Mouse (Mus musculus): Measurements from ENCODE around the gene Ttc28.

The Ttc28 gene

DNA sequence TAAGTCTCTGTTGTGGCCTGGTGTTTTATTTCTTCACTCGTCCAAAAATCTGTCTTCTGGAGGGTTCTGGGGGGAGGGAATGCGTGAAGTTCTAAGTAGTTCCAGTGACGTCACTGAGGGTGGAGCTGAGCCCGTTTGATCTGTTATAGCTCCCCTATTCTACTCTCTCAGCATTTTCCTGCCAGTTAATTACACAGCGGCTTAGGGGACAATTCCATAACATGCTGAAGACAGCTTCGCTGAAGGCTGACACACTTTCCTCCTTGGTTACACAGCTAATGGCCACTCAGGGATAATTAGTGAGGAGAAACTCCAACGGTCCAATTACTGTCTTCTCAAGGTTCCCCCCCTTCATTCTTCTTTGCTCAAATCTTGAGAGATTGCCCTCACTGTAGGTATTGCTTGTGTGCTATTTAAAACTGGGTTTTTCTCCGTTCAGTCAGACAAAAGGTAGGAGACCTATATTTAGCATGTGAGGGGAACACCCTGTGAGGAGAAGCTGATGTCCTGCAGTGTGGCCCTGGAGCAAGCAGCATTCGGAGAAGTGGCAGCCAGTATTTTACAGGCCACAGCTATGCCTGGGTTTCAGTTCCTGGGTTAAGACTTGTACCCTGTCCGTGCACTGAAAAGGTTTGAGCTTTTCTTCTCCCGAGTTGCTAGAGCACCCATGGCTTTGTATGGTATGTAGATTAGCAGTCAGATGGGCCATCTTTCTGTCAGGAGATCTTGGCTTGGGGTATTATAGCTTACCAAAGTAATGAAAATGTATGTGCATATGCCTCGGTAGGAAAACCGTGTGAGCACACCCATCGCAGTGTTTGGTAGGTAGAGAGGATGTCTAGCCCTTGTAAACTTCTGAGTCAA is 126.9 kb downstream of the Ttc28 start:
- DNase-seq (ENCODE audit: extremely low read depth, low read depth, low spot score) = no peak

DNA sequence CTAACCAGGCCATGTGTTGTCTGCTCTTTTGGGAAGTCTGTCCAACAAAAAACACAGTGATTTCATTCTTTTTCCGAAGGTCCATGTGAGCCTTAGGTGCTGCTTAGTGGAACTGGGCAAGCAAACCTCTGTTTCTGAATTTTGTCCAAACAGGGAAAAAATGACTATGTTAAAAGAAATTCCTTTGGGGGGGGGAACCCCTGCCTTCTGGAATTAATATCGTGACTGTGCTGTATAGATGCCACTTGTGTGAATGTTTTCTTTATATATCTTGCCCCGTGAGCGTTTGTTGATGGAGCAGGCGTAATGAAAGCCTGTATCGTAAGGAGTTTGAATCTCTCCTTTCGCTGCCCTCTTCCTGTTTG is 127.5 kb downstream of the Ttc28 start:
- no peak for DNase-seq (ENCODE audit: extremely low read depth, low read depth, low spot score)

DNA sequence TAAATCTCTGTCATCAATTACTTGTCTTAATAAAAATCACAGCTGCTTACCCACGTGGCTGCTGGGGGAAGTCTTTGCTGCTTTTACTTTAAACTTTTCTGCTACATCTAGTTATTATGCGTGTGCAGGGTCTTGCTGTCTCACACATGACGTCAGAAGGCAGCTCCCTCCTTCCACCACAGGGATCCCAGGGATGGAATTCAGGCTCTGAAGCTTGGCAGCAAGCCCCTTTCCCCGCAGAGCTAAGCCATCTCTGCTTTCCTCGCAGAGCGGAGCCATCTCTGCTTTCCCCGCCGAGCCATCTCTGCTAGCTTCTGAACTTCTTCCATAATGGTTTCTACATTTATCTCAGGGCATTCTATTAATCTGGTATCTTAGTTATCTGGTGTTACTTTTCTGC is 128.3 kb downstream of the Ttc28 start:
- DNase-seq (ENCODE audit: extremely low read depth, low read depth, low spot score) = no peak

DNA sequence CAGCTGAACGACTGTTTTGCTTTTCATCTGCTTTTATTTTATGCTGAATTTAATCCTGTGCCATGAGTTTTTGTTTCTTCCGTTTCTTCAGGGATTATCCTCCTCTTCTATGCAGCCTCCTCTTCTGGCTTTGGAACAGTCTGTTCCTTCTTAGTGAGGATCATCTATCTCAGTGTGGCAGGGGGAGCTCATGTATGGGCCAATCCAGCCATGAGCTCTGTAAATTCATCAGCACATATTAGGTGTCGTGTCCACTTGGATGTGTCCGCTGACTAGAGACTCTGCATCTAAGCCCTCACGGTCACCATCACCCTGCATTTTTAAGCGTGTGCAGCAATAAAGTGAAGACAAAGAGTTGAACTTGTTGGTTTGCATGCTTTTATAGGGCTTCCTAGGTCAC is 128.8 kb downstream of the Ttc28 start:
- no peak for DNase-seq (ENCODE audit: extremely low read depth, low read depth, low spot score)

DNA sequence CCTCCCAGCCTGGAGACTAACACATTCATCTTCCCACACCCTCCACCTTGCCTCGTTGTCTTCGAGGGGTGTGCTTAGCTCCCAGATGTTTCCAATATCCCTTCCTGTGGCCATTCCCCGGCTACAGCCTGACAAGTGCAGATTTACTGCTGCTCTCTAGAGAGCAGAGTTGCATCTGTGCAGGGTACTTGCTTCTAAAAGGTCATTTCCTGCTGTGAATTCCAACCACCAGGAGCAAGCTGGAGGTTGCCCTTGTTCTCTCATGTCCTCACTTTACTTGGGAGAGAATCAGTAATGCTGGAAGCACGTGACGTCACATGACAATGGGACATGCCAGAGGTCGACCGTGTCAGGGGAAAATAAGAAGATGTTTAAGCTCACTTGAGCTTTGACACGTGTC is 131.7 kb downstream of the Ttc28 start:
- DNase-seq (ENCODE audit: extremely low read depth, low read depth, low spot score) = no peak

DNA sequence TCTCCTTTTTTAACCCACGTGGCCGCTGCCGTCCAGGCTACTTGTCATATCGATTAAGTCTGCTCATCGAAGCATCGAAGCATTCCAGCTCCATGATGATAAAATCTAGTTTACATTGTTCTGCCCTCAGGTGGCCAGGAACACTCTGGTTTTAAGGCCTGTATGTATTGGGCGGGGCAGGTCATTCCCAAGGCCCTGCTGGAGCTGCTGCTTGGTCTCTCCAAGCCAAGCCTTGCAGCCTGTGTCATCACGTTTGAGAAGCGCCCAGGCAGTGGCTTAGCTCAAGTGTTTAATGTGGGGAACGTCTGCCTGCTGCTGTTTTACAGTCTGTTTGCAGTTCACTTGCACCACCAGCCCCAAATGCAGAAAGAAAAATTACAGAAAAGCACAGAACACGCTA is 132.5 kb downstream of the Ttc28 start:
- no peak for DNase-seq (ENCODE audit: extremely low read depth, low read depth, low spot score)

DNA sequence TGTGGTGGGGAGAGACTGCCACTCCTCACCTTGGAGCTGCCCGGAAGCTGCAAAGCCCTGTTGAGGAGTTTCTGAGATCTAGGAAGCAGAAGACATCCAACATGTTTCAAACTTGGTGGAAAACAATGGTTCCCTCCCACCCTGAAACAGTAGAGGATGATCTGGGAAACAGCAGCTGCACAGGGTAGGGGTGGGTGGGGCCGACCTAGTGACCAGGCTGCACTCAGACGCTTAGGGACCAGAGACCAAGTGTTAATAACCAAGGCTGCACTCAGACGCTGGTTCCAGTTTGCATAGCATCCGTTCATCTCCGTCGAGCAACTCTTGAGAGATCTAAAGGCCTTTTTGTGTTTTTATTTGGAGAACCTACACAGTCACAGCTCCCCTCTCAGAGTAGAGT is 133.0 kb downstream of the Ttc28 start:
- no peak for DNase-seq (ENCODE audit: extremely low read depth, low read depth, low spot score)

DNA sequence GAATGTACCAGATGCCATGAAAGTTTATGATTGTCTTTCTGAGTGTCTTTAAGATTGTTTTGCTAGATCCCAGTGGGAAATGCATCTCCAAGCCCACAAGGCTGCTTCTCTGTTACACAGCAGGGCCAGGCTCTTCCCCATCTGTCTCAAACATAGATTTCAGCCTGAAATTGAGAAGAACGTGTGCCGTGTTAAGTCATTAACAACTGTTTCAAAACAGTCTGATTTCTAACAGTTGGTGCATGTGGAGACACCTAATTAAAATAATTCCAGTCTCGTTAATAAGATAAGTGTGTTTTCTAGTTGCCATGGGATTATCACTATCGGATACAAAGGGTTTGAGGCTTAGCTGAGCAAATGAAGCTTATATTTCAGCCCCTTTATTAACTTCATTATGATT is 135.4 kb downstream of the Ttc28 start:
- DNase-seq (ENCODE audit: extremely low read depth, low read depth, low spot score) = no peak

DNA sequence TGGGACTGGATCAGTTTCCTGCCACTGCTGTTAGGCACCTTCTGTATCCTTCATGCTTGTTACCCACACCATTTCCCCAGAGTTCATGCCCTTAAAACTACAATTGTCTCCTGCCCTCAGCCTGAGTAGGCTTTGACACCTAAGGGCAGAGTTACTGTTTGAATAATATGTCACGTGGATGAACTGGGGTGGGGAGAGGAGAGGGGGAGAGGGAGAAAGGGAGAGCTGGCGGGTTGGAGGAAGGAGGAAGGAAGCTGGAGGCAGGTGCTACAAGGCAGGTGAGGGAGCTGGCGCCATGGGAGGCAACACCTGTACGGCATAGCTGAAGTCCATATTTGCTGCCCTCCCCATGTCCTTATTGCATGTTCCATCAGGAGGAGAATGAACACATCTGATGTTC is 137.7 kb downstream of the Ttc28 start:
- DNase-seq (ENCODE audit: extremely low read depth, low read depth, low spot score) = no peak

DNA sequence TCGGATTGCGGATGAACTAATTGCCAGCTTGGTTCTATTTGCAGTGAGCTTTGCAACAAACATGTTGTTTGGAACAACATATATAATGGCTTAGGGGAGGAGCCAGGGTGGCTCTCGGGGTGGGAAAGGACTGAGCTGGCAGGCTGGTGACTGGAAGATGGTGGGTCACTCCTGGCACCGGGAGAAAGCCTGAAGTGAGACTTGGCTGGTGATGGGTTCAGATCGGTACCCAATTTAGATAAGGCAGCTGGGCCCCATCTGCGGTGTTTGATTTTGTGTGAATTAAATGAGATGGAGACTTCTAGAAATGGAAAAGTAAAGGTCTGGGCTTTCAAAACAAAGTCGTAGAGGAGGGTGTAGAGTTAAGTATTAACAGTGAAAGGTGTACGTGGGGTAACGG is 142.7 kb downstream of the Ttc28 start:
- DNase-seq (ENCODE audit: extremely low read depth, low read depth, low spot score) = no peak

DNA sequence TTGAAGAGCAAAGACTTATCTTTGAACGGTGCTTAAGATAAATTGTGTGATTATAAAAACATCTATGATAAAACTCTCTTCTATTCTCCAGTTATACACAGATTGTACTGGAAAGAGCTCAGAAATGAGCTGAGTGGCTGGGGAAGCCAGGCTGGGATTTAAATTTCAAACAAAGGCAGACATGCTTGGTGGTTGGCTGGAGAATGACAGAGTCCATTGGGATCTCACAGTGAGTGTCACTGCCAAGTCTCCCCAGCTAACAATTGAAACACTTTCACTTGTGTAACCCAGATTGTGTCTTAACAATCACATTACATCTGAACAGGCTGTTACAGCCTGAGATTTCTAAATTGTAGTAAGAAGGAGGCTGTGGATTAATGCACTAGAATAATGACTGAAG is 143.3 kb downstream of the Ttc28 start:
- no peak for DNase-seq (ENCODE audit: extremely low read depth, low read depth, low spot score)

DNA sequence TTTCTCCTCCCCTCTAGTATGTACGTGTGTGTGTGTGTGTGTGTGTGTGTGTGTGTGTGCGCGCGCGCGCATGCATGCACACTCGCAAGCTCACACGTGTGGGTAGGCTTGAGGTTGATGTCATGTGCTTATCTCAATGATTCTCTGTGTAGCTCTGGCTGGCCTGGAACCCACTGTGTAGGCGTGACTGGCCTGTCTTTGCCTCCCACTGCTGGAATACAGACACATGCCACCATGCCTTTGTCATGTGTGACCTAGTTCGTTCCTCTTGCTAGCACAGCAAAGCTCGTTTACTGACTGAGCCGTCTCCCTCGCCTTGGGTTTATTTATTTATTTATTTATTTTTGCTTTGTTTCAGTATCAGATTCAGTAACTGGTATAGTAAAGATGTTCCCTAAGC is 145.0 kb downstream of the Ttc28 start:
- no peak for DNase-seq (ENCODE audit: extremely low read depth, low read depth, low spot score)

DNA sequence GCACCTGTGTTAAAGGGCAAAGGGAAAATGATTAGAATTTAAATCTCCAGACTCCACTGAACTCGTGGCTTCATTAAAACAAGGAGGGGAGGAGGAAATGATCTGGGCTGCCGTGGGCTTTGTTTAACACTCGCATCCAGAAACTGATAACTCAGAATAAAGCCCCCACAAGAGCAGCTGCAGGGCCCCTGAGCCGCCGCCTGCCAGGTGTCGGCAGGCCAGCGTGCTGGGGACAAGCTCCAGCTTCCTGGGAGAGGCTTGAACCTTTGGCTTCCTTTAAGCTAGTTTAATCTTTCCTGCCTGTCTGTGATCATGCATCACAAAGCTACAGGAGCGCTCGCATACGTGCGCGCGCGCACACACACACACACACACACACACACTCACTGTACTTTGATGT is 145.9 kb downstream of the Ttc28 start:
- no peak for DNase-seq (ENCODE audit: extremely low read depth, low read depth, low spot score)

DNA sequence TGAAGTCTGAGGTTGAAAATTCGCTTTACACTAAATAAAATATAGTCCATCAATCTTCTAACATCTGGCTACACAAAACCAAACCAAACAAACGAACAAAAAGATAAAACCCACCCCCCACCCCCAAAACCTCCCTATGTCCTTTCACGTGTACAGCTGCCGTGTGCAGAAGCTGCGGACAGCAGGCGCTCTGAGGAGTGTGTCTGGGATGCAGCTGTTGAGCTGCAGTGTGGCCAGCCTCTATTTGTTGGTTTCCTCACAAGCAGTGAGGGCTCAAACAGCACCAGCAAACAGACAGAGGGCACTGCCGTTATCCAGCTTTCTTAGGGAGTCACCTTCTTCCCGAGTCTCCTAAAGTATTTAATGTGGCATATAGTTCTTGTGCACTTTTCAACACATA is 146.6 kb downstream of the Ttc28 start:
- DNase-seq (ENCODE audit: extremely low read depth, low read depth, low spot score) = no peak

DNA sequence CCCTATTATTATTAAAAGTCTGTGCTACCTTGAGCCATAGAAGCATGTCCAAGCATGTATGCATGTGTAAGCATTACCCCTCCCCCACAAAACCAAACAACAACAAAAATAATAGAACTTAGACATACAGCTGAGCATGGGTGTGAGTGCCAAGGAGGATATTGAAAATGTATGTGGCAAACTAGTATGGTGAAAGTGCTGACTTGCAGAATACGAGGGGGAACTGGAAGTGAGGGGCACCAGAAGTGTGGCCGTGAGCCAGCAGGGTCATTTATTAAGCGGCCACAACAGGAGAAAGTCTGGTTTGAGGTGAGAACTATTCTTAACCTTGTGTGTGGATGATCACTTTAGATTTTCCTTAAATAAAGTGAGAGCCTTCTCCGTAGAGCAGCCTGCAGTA is 148.7 kb downstream of the Ttc28 start:
- no peak for DNase-seq (ENCODE audit: extremely low read depth, low read depth, low spot score)

DNA sequence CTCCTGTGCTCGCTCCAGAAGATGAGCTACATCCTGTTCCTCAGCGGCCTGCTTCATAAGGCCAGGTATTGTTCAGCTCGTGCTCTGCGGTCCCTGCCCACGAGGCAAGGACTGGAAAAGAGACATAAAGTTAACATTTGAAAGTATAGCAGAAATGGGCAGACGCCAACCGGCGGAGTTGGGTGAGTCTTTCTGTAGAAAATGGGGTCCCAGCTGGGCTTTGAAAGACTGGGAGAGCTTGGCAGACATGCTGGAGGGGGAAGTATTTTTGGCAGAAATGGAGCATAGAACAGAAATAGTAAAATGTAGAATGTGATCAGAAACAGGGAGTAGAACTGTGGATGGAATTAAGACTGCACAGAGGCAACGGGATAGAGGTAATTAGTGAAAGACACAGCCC is 149.3 kb downstream of the Ttc28 start:
- DNase-seq (ENCODE audit: extremely low read depth, low read depth, low spot score) = no peak

DNA sequence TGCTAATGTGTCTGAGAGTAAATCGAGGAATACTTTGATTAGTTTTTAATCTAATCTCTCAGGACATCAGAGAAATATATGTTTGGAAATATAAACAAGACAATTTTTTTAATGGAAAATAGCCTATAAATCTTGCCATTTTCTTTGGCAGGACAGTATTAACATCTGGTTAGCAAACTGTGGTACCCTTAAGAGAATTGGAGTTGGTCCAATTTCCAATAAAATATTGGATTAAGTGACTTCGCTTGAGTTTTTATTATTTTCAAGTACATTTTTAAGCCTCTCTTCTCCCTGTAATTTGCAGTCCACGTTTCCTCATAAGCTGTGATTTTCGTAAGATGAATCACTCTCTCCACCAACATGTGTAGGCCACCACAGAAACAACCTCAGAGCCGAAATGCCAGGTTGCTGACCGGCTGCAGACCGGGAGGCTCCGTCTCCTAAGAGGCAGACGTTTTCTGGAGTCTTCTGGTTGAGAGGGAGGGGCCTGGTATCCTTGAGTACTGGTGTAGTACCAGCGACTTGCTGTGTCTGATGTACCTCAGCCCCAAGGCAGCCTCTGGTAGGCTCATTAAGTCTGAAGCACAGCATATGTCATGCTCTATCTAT is 153.2 kb downstream of the Ttc28 start:
- DNase-seq (ENCODE audit: extremely low read depth, low read depth, low spot score) = no peak

DNA sequence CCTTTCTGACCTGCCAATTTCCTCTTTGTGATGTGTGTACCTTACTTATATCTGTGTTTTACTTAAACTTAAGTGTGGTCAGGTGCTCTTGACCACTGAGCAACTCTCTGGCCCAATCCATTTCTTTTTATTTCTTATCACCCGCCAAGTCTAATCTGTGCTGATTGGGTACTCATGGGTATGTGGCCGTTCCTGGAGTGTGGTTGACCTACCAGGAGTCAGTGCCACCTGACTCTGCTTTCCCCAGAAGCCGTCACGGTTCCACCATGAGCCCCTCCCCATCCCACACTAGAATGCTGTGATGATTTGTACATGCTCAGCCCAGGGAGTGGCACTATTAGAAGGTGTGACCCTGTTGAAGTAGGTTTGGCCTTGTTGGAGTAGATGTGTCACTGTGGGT is 153.9 kb downstream of the Ttc28 start:
- DNase-seq (ENCODE audit: extremely low read depth, low read depth, low spot score) = no peak

DNA sequence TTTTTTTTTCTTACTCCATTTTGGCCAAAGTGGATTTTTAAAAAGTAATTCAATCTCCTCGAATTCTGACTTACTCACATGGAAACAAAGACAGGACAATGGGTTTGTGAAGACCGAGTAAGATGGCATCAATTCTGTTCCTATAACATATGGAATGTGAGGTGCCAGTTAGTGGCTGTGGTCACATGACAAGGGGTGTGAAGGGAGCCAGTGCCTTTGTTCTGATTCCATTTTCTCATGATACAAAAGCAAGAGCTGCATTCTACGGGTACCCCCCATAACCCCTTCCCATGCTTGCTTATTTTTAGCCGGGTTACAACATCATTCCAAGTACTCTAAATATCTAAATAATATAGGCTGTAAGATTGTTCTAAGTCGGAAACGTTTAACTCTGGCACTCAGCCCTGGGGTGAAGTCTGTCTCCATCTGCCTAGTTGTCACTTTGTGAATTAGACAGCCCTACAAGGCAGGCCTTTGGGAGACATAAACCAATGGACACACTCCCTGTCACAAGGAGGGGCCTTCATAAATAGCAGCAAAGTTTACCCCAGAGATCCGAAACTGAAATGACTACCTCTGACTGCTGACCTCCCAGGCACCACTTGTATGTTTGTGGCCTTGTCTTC is 157.6 kb downstream of the Ttc28 start:
- no peak for DNase-seq (ENCODE audit: extremely low read depth, low read depth, low spot score)

DNA sequence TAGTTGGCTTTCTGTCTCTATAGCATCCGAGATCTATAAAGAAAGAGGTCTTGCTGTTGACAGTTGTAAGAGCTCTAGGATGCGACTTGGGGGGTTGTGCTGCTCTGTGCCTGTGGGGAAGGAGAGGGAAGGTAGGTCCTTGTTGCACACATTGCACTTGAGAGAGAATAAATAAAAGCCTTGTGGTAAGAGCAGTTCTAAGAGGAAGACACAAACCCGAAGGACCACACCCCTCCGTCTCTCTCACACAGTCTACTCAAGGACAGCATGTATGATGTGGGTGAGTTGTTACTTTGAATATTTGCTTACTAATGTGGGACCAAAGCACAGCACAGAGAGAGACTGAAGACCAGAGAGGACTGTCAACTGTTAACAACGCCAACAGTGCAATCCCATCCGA is 160.2 kb downstream of the Ttc28 start:
- DNase-seq (ENCODE audit: extremely low read depth, low read depth, low spot score) = no peak

DNA sequence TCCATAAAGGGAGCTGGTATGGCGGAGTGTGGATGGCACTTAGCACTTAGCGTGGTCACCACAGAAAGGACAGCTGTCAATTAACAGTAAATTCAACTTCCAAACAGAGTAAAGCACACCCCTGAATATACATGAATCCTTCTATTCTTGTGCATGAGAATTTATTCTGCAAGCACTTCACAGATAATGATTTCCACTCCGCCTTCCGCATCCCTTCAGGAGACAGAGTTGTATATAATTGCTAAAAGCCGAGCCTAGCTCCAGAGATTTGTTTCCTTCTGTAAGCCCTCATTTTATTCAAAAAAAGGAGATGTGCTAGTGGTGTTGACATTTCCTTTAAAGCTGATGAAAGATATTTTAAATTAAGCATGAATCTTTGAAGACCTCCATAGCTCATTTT is 162.3 kb downstream of the Ttc28 start:
- no peak for DNase-seq (ENCODE audit: extremely low read depth, low read depth, low spot score)

DNA sequence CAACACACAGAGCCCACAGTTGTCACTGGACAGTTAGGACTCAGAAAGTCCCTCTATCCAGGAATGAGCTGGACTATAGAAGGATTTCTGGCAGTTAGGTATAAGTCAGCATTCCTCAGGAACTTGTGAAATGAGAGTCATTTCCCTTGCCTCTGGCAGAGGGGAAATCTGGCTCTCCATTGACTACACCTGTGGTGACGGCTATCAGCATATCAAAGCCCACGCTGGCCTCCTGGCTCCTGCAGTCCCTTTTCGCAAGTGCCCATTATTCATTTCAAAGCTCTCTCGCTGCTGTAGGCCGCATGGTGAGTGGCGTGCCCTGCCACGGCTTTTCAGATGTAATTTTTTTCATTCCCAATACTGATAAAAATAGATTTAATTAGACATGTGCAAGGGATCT is 164.6 kb downstream of the Ttc28 start:
- no peak for DNase-seq (ENCODE audit: extremely low read depth, low read depth, low spot score)

DNA sequence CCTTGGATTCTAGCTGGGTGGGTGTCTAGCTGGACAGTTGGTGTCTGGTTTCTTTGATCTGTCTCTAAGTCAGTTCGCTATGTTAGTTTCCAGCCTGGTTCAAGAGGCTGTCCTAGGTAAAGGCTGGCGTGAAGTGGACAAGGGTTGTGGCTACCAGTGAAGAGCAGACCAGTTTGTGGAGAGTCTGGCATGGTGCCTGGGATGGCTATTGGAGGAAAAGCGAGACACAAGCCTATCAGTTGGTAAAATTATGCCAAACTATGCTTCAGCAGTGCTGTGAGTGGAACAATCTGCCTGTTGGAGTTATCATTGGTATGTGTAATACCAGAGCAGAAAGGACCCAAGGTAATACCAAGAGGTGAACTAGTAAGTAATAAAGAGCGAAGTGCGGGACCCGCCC is 166.8 kb downstream of the Ttc28 start:
- DNase-seq (ENCODE audit: extremely low read depth, low read depth, low spot score) = no peak

All from fat pad, adult 2 months (tissue).